Mouse (Mus musculus): ENCODE measurements at regions not wholly inside any gene's neighbourhood (a gene's known extent, or its start where the extent isn't known, plus 50 kb on each side); places are given as distances from the start of the nearest gene placed in this dataset.
A peak's percentile ranks its signal among the peaks of the same experiment; 100 is the strongest.
"Not testable (repeated sequence)": the region's sequence is repeated elsewhere in the genome, so short reads cannot be mapped to it uniquely, and the experiment has no call there.

- no peak for ATAC-seq (ENCODE audit: extremely low read depth, insufficient number of reproducible peaks, low FRiP score, poor library complexity, severe bottlenecking)
These were observed 171.4 kb downstream of the Kctd12 start for GRCm38 (mm10) chr14:102811022-102811421.

DNA sequence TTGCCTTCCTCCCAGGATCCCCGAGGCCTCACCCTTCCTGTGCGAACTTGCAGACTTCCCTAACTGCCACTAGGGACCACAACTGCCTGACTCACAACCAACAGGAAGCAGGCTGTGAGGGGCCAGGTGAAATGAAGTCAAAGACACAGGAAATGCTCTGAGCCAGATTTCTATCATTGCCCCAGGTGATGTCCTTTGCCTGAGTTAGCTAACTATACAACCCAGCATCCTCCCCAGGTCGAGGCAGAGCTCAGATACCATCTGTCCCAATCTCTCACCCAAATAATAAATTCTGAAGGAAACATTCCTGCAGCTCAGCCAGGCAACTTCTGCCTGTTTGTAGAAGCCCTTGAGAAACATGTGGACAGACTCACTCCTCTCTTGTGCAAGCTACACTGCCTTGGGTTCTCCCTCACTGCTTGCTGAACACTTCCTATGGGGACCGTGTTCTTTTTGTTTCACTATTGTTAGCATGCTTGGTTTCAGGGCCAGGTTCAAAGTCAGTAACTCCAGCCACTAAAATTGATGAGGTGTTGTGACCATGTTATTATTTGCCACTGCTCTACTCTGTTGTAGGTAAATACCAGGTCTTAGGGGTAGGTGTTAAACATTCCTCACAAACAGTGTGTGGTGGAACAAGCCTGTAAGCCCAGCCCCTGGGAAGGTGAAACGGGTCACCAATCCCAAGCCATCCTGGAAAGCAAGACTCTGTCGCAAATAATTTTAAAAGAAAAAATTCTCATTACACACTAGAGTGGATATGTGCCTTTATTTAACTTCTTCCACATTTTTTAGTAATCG, 172.1 kb downstream of the Kctd12 start:
- peak; percentile 72 for ATAC-seq (ENCODE audit: extremely low read depth, insufficient number of reproducible peaks, low FRiP score, poor library complexity, severe bottlenecking)

DNA sequence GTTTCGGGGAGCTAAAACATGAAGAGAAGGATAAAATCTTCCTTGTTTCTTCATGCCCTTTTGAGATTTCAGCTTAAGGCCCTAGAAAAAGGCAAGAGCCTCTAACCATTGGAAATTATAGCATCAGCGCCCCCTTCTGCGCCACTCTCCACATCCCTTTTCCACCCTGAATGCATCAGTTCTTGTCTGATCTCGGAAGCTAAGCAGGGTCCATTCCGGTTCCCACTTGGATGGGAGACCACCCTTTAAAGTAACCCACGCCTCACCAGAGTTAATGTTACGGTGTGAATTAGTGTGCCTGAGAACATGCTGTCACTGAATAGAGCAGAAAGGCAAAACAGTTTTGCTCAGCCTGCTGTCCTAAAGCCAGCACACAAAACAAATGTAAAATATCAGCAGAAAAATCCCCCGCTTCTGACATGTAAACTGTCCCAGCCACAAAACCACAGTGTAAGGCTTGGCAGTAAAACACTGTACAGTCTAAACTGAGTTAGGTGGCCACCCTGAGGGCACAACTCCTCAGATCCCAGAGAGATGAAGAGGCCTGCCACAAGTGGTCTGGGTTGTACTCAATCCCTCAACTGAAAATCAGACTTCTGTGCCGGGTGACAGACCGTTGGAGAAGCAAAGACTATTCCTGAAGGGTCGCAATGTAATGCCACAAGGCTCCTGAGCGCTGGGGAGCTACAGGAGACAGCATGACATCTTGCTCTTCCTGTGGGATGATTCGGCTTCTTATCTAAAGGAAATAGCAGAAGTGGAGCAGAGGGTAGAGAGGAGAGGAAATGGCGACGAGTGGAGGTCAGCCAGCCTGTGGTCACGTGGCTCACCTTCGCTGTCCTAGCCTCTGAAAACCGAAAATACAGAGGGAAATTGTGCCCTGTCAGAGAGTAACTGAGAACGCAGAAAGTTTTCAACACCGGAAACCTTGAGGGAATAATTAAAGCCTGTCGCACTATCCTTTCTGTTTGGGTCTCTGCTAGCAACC, 176.2 kb downstream of the Kctd12 start:
- ATAC-seq (ENCODE audit: extremely low read depth, insufficient number of reproducible peaks, low FRiP score, poor library complexity, severe bottlenecking): peak; percentile 66

- ATAC-seq (ENCODE audit: extremely low read depth, insufficient number of reproducible peaks, low FRiP score, poor library complexity, severe bottlenecking): no peak
These were observed 186.8 kb downstream of the Kctd12 start for GRCm38 (mm10) chr14:102795676-102796075.

DNA sequence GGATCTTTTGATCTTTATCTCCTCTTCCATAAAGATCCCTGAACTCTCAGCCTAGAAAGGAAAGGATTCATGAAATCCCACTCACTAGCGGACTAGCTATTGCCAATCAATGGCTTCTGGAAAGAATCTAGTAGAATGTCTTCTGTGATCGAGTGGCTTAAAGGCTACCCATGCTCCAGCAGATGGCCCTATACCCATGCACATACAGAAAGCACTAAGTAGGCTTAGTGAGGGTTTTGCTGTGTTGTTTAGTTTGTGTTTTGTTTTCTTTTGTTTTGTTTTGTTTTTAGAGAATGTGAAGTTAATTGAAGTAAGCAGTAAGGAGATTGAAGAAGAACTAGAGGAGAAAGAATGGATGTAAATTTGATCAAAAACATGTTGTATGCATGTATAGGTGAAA, 187.5 kb downstream of the Kctd12 start:
- peak; percentile 76; the same call in 1 of the 2 replicates for ATAC-seq (ENCODE audit: extremely low read depth, insufficient number of reproducible peaks, low FRiP score, poor library complexity, severe bottlenecking)

- no peak for ATAC-seq (ENCODE audit: extremely low read depth, insufficient number of reproducible peaks, low FRiP score, poor library complexity, severe bottlenecking)
These were observed 188.7 kb downstream of the Kctd12 start for GRCm38 (mm10) chr14:102793753-102794152.

- ATAC-seq (ENCODE audit: extremely low read depth, insufficient number of reproducible peaks, low FRiP score, poor library complexity, severe bottlenecking): no peak
These were observed 191.5 kb downstream of the Kctd12 start for GRCm38 (mm10) chr14:102790916-102791315.

DNA sequence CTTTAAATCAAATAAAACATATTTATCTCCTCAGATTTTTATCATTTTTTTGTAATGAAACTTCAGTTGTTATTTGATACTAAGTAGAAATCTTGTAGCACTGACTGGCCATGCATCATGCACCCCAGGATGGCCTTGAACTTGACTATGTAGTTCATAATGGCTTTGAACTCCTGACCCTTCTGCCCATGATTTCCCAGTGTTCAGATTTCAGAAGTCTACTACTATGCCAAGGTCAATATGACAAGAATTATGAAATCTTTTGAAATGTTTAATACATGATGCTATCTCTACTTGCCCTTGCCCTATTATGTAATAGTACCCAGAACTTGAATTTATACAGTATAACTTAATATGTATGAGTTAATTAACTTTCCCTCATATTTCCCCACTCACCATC, 200.2 kb downstream of the Kctd12 start:
- ATAC-seq (ENCODE audit: extremely low read depth, insufficient number of reproducible peaks, low FRiP score, poor library complexity, severe bottlenecking): no peak

- peak; percentile 71; the same call in 1 of the 2 replicates for ATAC-seq (ENCODE audit: extremely low read depth, insufficient number of reproducible peaks, low FRiP score, poor library complexity, severe bottlenecking)
These were observed 212.7 kb downstream of the Kctd12 start for GRCm38 (mm10) chr14:102769716-102770115.

DNA sequence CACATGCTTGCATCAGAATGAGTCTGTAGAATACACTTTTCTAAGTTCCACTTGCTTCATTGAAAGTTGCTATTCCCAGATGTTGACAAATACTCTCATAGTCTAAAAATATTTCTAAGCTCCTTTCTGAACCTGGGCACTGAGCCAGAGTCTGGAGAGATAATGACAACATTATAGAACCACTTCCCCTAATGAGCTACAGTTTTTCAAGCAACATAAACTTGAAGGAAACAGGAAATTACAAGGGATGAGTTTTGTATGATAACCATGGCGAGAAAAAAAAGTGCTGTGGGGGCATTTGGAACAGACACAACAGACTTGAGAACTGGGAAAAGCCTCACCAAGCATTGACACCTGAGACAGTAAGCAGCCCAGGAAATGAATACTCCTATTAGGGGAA, 233.8 kb downstream of the Kctd12 start:
- no peak for ATAC-seq (ENCODE audit: extremely low read depth, insufficient number of reproducible peaks, low FRiP score, poor library complexity, severe bottlenecking)

- no peak for ATAC-seq (ENCODE audit: extremely low read depth, insufficient number of reproducible peaks, low FRiP score, poor library complexity, severe bottlenecking)
These were observed 240.1 kb downstream of the Kctd12 start for GRCm38 (mm10) chr14:102742331-102742730.

- ATAC-seq (ENCODE audit: extremely low read depth, insufficient number of reproducible peaks, low FRiP score, poor library complexity, severe bottlenecking): no peak
These were observed 245.8 kb downstream of the Kctd12 start for GRCm38 (mm10) chr14:102736656-102737055.

GRCm38 (mm10) chr14:102733718-102734117, 248.7 kb downstream of the Kctd12 start:
- ATAC-seq (ENCODE audit: extremely low read depth, insufficient number of reproducible peaks, low FRiP score, poor library complexity, severe bottlenecking): not testable (repeated sequence)

DNA sequence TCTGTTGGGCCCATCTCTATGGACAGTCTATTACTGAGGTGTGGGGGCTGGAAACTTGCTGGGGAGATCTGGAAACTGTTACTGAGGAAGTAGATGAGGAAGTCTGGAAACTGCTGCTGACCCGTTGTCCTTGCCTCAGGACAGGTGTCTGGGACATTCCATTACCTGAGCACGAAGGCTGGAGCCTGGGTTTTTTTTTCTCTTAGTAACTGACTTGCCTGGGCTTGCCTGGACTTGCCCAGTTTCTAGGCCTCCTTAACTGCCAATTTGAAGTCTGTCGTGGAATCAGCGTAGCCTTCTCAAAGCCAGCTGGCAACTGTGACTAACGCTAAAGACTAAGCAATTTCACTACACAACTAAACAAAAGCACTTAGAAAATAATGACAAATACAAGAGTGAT, 250.7 kb downstream of the Kctd12 start:
- ATAC-seq (ENCODE audit: extremely low read depth, insufficient number of reproducible peaks, low FRiP score, poor library complexity, severe bottlenecking): no peak

DNA sequence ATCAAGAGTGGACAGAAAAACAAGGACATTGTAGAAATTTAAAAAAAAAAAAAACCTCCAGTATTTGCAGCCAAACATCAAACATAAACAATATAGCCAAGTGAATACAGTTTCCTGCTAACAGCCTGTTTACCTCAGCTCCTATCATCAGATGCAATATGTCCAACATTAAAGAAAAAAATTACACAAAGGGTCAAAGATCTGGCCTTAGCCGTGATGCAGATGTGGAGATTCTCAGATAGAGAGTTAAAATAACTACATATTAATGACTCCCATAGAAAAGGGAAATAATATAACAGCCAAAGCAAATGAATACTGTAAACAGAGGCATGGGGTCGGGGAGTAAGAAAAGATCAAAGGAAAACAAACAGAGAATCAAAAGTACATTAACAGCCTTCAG, 259.8 kb downstream of the Kctd12 start:
- ATAC-seq (ENCODE audit: extremely low read depth, insufficient number of reproducible peaks, low FRiP score, poor library complexity, severe bottlenecking): no peak

- no peak for ATAC-seq (ENCODE audit: extremely low read depth, insufficient number of reproducible peaks, low FRiP score, poor library complexity, severe bottlenecking)
These were observed 263.9 kb downstream of the Kctd12 start for GRCm38 (mm10) chr14:102718558-102718957.

GRCm38 (mm10) chr14:102712600-102712999, 269.8 kb downstream of the Kctd12 start:
- ATAC-seq (ENCODE audit: extremely low read depth, insufficient number of reproducible peaks, low FRiP score, poor library complexity, severe bottlenecking): no peak

DNA sequence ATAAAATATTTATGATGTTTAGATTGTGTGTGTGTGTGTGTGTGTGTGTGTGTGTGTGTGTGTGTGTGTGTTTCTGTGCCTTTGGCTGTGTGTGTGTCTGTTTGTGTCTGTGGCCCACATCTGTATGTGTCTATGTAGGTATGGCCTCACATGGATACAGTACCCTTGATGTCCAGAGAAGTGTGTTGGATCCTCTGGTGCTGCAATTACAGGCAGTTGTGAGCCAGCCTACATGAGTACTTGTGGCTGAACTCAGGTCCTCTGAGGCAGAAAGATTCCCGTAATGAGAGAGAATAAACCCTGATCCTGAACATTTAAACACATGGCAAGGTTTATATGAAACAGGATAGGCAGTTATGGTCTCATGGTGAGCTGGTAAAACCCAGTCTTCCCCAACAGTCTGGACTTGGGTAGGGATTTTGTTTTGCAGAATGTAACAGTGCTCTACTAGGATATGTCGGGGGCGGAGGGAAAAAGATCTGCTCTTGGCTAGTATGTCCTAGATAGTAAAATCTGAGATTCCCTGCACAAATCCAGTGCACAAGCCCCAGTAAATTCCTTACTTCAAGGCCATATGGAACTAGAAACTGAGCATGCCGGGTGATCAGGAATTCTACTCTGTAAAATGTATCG, 275.6 kb downstream of the Kctd12 start:
- ATAC-seq (ENCODE audit: extremely low read depth, insufficient number of reproducible peaks, low FRiP score, poor library complexity, severe bottlenecking): no peak

GRCm38 (mm10) chr14:102701108-102701507, 281.3 kb downstream of the Kctd12 start:
- no peak for ATAC-seq (ENCODE audit: extremely low read depth, insufficient number of reproducible peaks, low FRiP score, poor library complexity, severe bottlenecking)

Measured in neutrophil, adult 5-6 weeks (primary cell).